Mouse (Mus musculus): Measurements from ENCODE around the gene Gsto1. TPM values are rescaled to one million over a fixed set of nuclear protein-coding genes. Genes with fewer than 3 reads are reported as not detected.

The Gsto1 gene
- polyA plus RNA-seq, 1 experiment from 2014 or later = 115 TPM

DNA sequence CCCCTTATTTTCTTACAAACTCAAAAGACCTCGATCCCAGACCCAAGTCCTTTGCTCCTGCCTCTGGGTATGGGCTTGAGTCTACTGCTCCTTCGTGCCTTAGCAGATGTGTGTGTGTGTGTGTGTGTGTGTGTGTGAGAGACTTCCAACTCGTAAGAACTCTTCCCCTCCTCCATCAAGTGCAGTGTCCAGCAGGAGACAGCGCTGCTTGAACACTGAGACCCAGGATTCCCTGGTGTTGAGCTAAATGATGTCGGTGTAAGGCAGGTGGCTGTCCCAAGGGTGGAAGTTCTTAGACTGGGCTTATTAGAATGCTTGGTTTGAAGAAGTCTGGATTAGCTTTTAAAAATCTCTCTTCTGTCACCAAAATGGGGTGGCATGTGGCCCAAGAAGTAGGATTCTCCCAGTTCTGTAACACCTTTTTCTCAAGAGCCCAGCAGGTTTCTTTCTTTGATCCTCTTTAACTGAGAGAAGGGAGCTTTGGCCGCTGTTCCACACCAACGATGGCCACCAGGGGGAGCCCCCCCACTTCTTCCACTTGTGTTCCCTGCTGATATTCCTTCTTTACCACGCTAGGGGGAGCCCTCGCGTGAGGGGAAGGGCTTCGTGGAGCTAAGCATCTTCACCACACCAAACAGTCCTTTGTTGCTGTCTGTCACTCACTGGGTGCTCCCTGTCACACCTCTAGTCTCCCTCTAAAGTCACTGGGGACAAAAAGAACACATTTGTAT lies 27.5 kb downstream of the Gsto1 start:
- no peak overlapping the region for H3K9ac ChIP-seq (replicated peaks; ENCODE audit: low read length)
- ATAC-seq (ENCODE audit: low FRiP score, low TSS enrichment) = peak; percentile 81; the same call in 1 of the 2 replicates
- WGBS = 28% methylated on average over 11 of the region's 11 CpGs

DNA sequence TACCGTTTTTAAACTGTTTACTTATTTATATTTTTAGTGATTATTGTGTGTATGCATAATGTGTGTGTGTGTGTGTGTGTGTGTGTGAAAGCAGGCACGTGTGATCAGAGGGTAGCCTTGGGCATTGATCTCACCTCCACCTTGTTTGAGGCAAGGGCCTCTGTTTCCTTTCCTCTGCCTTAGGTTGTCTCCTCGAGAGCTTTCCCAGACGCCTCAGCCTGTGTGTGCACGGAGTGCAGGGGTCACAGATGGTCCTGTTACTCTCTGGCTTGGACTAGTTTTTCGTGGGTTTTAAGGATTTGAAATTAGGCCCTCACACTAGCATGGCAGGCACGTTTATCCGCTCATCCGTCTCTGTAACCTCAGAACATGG lies 28.1 kb downstream of the Gsto1 start:
- Histone ChIP-seq H3K27me3 (ENCODE audit: control insufficient read depth, insufficient read depth, low read length) (no peaks in the 10 kb centered on the region), H3K4me3 (replicated peaks; ENCODE audit: low read depth, low read length) (no peak overlapping the region), H3K4me2 (ENCODE audit: low read length) (no peak overlapping the region), H3K36me3 (ENCODE audit: control insufficient read depth, insufficient read depth, low read length) (no peaks in the 10 kb centered on the region), H3K4me1 (ENCODE audit: control insufficient read depth, insufficient read depth, low read length) (no peaks in the 10 kb centered on the region), H3K9ac (replicated peaks; ENCODE audit: low read length) (no peak overlapping the region), H3K27ac (replicated peaks; ENCODE audit: low read depth, low read length) (no peak overlapping the region), H3K9me3 (ENCODE audit: control insufficient read depth, low read length) (no peaks in the 10 kb centered on the region)
- DNase-seq (no peak), ATAC-seq (ENCODE audit: low FRiP score, low TSS enrichment) (peak; percentile 39; the same call in 1 of the 2 replicates)
- WGBS = 64% methylated on average over 9 of the region's 9 CpGs

More for the DNA sequence above, 27.5 kb downstream of the Gsto1 start:
- no peaks in the 10 kb centered on the region for H3K9me3 ChIP-seq (ENCODE audit: control insufficient read depth, low read length)
- H3K4me2 ChIP-seq (ENCODE audit: low read length) = no peak overlapping the region
- no peak overlapping the region for H3K27ac ChIP-seq (replicated peaks; ENCODE audit: low read depth, low read length)
- peak; percentile 92 for DNase-seq
- no peaks in the 10 kb centered on the region for H3K36me3 ChIP-seq (ENCODE audit: control insufficient read depth, insufficient read depth, low read length)
- no peaks in the 10 kb centered on the region for H3K27me3 ChIP-seq (ENCODE audit: control insufficient read depth, insufficient read depth, low read length)
- H3K4me3 ChIP-seq (replicated peaks; ENCODE audit: low read depth, low read length) = no peak overlapping the region
- no peaks in the 10 kb centered on the region for H3K4me1 ChIP-seq (ENCODE audit: control insufficient read depth, insufficient read depth, low read length)

DNA sequence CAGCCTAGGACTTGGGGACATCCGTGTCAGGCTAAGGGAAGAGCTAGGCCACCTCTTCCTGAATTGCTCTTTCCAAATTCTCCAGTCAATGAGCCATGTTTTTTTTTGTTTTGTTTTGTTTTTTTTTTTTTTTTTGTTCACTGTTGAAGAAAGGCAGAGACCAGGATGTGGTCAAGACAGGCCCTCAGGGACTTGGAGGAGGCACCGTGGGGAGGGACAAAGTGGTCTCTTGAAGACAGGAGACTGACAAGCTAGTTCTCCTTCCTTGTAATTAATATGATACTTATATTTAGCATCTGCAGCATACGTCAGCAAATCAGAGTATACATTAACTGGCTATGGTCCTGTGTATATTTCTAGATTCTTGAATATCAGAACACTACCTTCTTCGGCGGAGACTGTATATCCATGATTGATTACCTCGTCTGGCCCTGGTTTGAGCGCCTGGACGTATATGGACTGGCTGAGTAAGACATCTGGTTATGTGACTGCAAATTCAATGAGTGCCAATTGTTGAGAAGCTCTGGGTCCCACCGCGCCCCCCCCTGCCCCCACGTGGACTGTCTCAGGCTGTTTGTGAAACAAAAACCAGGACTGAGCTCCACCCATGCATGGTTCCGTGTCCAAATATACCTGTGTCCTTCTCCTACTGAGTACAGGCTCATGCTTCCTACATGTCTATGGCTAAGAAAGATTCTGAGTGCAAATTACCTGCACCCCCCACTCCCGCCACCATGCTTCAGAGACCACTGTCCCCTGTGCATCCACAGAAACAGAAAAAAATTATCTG lies 29.7 kb downstream of the Gsto1 start:
- no peaks in the 10 kb centered on the region for H3K36me3 ChIP-seq (ENCODE audit: control insufficient read depth, insufficient read depth, low read length)
- WGBS = 86% methylated on average over 13 of the region's 13 CpGs
- no peak overlapping the region for H3K27ac ChIP-seq (replicated peaks; ENCODE audit: low read depth, low read length)
- no peaks in the 10 kb centered on the region for H3K4me1 ChIP-seq (ENCODE audit: control insufficient read depth, insufficient read depth, low read length)
- H3K4me3 ChIP-seq (replicated peaks; ENCODE audit: low read depth, low read length) = no peak overlapping the region
- no peak for DNase-seq
- H3K4me2 ChIP-seq (ENCODE audit: low read length) = no peak overlapping the region
- no peak overlapping the region for H3K9ac ChIP-seq (replicated peaks; ENCODE audit: low read length)
- H3K27me3 ChIP-seq (ENCODE audit: control insufficient read depth, insufficient read depth, low read length) = no peaks in the 10 kb centered on the region
- no peaks in the 10 kb centered on the region for H3K9me3 ChIP-seq (ENCODE audit: control insufficient read depth, low read length)
- no peak for ATAC-seq (ENCODE audit: low FRiP score, low TSS enrichment)

DNA sequence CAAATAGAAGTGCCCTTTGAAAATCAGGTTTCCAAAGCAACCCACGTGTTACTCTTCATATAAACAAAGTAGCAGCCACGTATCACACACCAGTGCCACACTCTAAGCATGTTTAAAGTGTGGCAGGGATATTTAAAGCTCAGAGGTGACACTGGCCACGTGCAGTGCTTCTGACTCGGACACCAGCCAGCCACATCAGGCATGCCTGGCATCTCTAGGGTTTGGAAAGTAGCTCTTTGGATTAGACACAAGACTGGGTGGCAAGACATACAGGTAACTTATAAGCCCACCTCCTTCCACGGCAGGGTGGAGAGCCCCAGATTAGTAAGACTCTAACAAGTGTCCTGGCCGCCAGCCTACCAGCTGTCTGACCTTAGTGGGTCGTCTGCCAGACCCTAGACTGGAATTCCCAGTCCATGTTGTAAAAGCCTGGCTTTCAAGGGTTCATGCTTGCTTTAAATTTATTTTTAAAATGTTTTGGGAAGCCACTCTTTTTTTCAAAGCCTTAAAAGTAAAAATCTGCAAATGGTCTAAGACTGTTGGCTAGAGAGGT lies 30.5 kb downstream of the Gsto1 start:
- Histone ChIP-seq H3K27me3 (ENCODE audit: control insufficient read depth, insufficient read depth, low read length) (no peaks in the 10 kb centered on the region), H3K9ac (replicated peaks; ENCODE audit: low read length) (no peak overlapping the region), H3K4me1 (ENCODE audit: control insufficient read depth, insufficient read depth, low read length) (no peaks in the 10 kb centered on the region), H3K9me3 (ENCODE audit: control insufficient read depth, low read length) (no peaks in the 10 kb centered on the region), H3K4me3 (replicated peaks; ENCODE audit: low read depth, low read length) (no peak overlapping the region), H3K36me3 (ENCODE audit: control insufficient read depth, insufficient read depth, low read length) (no peaks in the 10 kb centered on the region), H3K27ac (replicated peaks; ENCODE audit: low read depth, low read length) (no peak overlapping the region), H3K4me2 (ENCODE audit: low read length) (no peak overlapping the region)
- ATAC-seq (ENCODE audit: low FRiP score, low TSS enrichment) = no peak
- no peak for DNase-seq
- 69% methylated on average over 7 of the region's 7 CpGs for WGBS

DNA sequence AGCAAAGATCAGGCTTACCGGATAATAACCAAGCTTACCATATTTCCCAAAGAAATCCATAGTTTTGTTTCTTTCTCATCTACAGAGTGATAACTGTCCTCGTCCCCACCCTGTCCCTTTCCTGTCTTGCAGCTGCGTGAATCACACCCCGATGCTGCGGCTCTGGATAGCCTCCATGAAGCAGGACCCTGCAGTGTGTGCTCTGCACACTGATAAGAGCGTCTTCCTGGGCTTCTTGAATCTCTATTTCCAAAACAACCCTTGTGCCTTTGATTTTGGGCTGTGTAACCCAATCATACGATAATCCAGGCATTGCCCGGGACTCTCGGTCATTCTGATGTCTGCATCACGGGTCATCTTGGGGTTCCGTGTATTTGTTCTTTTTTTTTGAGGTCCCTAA lies 31.1 kb downstream of the Gsto1 start:
- WGBS = 90% methylated on average over 11 of the region's 11 CpGs
- Histone ChIP-seq H3K36me3 (ENCODE audit: control insufficient read depth, insufficient read depth, low read length) (no peaks in the 10 kb centered on the region), H3K4me1 (ENCODE audit: control insufficient read depth, insufficient read depth, low read length) (no peaks in the 10 kb centered on the region), H3K9ac (replicated peaks; ENCODE audit: low read length) (no peak overlapping the region), H3K4me2 (ENCODE audit: low read length) (no peak overlapping the region), H3K9me3 (ENCODE audit: control insufficient read depth, low read length) (no peaks in the 10 kb centered on the region), H3K27ac (replicated peaks; ENCODE audit: low read depth, low read length) (no peak overlapping the region), H3K4me3 (replicated peaks; ENCODE audit: low read depth, low read length) (no peak overlapping the region), H3K27me3 (ENCODE audit: control insufficient read depth, insufficient read depth, low read length) (no peaks in the 10 kb centered on the region)
- ATAC-seq (ENCODE audit: low FRiP score, low TSS enrichment) (no peak), DNase-seq (no peak)

DNA sequence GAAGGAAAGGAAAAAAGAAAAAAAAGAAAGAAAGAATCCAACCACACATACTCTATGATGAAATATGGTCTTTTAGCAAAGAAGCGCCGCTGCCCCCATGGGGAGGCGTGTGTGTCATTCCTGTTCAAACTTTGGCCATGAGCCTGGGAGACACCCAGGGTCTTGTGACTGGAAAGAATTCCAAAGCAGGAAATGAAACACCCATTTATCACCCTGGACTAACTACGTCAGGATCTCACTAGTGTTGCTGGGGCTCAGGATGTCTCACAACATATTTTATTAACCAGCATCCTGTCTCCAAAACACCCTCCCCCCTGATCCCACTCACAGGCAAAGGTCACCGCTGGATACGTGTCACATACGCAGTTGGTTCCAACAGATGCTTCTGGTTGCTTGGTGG lies 31.8 kb downstream of the Gsto1 start:
- H3K9me3 ChIP-seq (ENCODE audit: control insufficient read depth, low read length) = no peaks in the 10 kb centered on the region
- no peak overlapping the region for H3K27ac ChIP-seq (replicated peaks; ENCODE audit: low read depth, low read length)
- H3K36me3 ChIP-seq (ENCODE audit: control insufficient read depth, insufficient read depth, low read length) = no peaks in the 10 kb centered on the region
- H3K4me2 ChIP-seq (ENCODE audit: low read length) = no peak overlapping the region
- DNase-seq = no peak
- no peak for ATAC-seq (ENCODE audit: low FRiP score, low TSS enrichment)
- no peaks in the 10 kb centered on the region for H3K4me1 ChIP-seq (ENCODE audit: control insufficient read depth, insufficient read depth, low read length)
- H3K9ac ChIP-seq (replicated peaks; ENCODE audit: low read length) = no peak overlapping the region
- WGBS = 93% methylated on average over 7 of the region's 7 CpGs
- no peak overlapping the region for H3K4me3 ChIP-seq (replicated peaks; ENCODE audit: low read depth, low read length)
- H3K27me3 ChIP-seq (ENCODE audit: control insufficient read depth, insufficient read depth, low read length) = no peaks in the 10 kb centered on the region

DNA sequence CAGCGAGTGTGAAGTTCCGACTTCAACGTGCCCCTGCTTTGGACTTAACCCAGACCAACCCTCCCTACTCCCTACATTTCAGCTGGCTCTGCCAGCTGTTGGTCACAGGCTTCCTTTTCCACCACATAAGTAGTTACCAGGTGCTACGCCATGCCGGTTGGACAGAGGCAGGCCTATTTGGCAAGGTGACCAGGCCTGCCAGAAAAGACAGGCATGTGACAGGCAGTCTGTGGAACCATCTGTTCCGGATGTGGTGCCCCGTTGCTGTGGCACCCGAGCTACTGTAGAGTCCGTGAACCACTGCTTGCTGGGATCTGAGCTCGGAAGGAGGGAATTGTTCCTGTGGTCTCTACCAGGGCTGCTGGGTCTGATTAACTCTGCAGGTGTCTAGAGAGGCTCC lies 32.6 kb downstream of the Gsto1 start:
- DNase-seq = no peak
- Histone ChIP-seq H3K4me2 (ENCODE audit: low read length) (no peak overlapping the region), H3K36me3 (ENCODE audit: control insufficient read depth, insufficient read depth, low read length) (no peaks in the 10 kb centered on the region), H3K4me1 (ENCODE audit: control insufficient read depth, insufficient read depth, low read length) (no peaks in the 10 kb centered on the region), H3K4me3 (replicated peaks; ENCODE audit: low read depth, low read length) (no peak overlapping the region), H3K9ac (replicated peaks; ENCODE audit: low read length) (no peak overlapping the region), H3K27me3 (ENCODE audit: control insufficient read depth, insufficient read depth, low read length) (no peaks in the 10 kb centered on the region), H3K9me3 (ENCODE audit: control insufficient read depth, low read length) (no peaks in the 10 kb centered on the region), H3K27ac (replicated peaks; ENCODE audit: low read depth, low read length) (no peak overlapping the region)
- 88% methylated on average over 10 of the region's 10 CpGs for WGBS
- no peak for ATAC-seq (ENCODE audit: low FRiP score, low TSS enrichment)

DNA sequence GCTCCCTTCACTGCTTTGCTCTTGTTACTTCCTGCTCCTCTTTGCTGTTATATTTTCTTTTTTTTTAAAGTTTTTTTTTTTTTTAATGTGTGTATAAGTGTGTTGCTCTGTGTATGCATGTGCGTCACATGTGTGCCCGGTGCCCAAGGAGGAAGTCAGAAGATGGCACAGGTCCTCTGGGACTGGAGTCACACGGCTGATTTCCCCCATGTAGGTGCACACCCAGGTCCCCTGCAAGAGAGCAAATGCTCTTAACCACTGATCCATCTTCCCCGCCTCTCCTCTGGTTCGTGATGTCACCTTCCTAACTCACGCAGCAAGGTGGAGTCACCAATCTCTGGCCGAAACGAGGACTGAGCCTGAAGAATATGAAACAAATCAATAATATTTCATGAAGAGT lies 33.3 kb downstream of the Gsto1 start:
- H3K4me1 ChIP-seq (ENCODE audit: control insufficient read depth, insufficient read depth, low read length) = no peaks in the 10 kb centered on the region
- H3K9ac ChIP-seq (replicated peaks; ENCODE audit: low read length) = no peak overlapping the region
- DNase-seq = no peak
- no peak overlapping the region for H3K4me2 ChIP-seq (ENCODE audit: low read length)
- no peak overlapping the region for H3K4me3 ChIP-seq (replicated peaks; ENCODE audit: low read depth, low read length)
- no peaks in the 10 kb centered on the region for H3K9me3 ChIP-seq (ENCODE audit: control insufficient read depth, low read length)
- WGBS = 95% methylated on average over 8 of the region's 8 CpGs
- no peak for ATAC-seq (ENCODE audit: low FRiP score, low TSS enrichment)
- H3K27me3 ChIP-seq (ENCODE audit: control insufficient read depth, insufficient read depth, low read length) = no peaks in the 10 kb centered on the region
- H3K36me3 ChIP-seq (ENCODE audit: control insufficient read depth, insufficient read depth, low read length) = no peaks in the 10 kb centered on the region
- no peak overlapping the region for H3K27ac ChIP-seq (replicated peaks; ENCODE audit: low read depth, low read length)

Data from midbrain, embryonic 14.5 days (tissue).